Mouse (Mus musculus): ENCODE measurements around the gene Fam217b. TPM values are rescaled to one million over a fixed set of nuclear protein-coding genes. Genes with fewer than 3 reads are reported as not detected.

Fam217b gene
- polyA plus RNA-seq, 1 experiment from 2014 or later, result 3.5 TPM

DNA sequence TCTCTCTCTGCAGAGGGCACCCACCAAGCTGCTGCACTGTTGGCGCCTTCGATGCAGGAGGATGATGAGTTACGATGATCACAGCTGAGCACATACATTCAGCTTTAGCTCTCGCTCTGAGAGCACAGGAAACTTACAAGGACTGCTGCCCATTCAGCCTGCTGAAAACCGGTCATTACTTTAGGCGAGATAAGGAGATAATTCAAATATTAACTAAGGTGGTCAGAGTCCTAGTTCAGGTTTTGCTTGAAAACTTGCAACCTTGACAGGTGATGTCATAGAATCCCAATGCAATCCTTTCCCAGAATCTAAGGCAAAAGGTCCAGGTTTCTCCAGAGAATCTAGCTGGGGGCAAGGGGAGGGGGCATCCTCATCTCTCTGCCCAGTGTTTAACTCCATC, 15.1 kb downstream of the Fam217b start:
- 51% methylated on average over 6 of the region's 6 CpGs for WGBS
- H3K4me2 ChIP-seq (replicated peaks; ENCODE audit: low read depth, low read length), result no peak overlapping the region
- no peaks in the 10 kb centered on the region for H3K9me3 ChIP-seq (ENCODE audit: low read length)
- no peak overlapping the region for H3K9ac ChIP-seq (replicated peaks; ENCODE audit: low read depth)
- DNase-seq (ENCODE audit: low spot score) (no peak), ATAC-seq (no peak)
- H3K27ac ChIP-seq (ENCODE audit: low read length), result no peak overlapping the region
- H3K27me3 ChIP-seq (replicated peaks; ENCODE audit: insufficient read depth, low read length), result no peaks in the 10 kb centered on the region
- no peaks in the 10 kb centered on the region for H3K36me3 ChIP-seq (ENCODE audit: insufficient read depth, low read length)
- no peak overlapping the region for H3K4me3 ChIP-seq (ENCODE audit: low read depth, low read length)
- TF ChIP-seq CTCF (IDR thresholded peaks at IDR 0.05) (no peak), EP300 (IDR thresholded peaks at IDR 0.05) (no peak)
- no peaks in the 10 kb centered on the region for H3K4me1 ChIP-seq (ENCODE audit: insufficient read depth, low read depth, low read length)

DNA sequence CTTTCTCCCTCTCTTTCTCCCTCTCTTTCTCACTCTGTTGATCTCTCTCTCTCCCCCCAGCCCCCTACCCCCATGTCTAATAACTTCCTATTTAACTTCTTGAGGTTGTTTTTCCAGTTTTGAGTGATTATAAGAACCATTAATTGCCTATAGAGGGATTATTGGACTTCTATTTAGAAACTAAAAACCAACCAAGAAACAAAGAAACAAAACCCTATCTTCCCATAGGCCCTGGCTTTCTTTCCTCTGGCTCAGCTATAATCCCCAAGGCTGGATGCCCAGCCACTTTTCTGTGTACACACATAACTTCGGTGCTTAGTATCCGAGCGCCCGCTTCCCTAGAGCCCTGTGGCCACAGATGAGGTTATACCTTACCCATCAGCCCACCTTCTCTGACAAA, 15.9 kb downstream of the Fam217b start, which contains the start of gene Cdh26:
Cdh26 (plus strand) TSS at position 301 of the 400 bp plus-strand sequence.
- Histone ChIP-seq H3K4me1 (ENCODE audit: insufficient read depth, low read depth, low read length) (no peaks in the 10 kb centered on the region), H3K27me3 (replicated peaks; ENCODE audit: insufficient read depth, low read length) (no peaks in the 10 kb centered on the region), H3K9ac (replicated peaks; ENCODE audit: low read depth) (no peak within 1 kb of the TSS), H3K9me3 (ENCODE audit: low read length) (no peaks in the 10 kb centered on the region), H3K4me3 (ENCODE audit: low read depth, low read length) (no peak within 1 kb of the TSS), H3K27ac (ENCODE audit: low read length) (no peak within 1 kb of the TSS), H3K4me2 (replicated peaks; ENCODE audit: low read depth, low read length) (no peak within 1 kb of the TSS), H3K36me3 (ENCODE audit: insufficient read depth, low read length) (no peaks in the 10 kb centered on the region)
- TF ChIP-seq CTCF (IDR thresholded peaks at IDR 0.05) (no peak), EP300 (IDR thresholded peaks at IDR 0.05) (no peak)
- ATAC-seq (no peak), DNase-seq (ENCODE audit: low spot score) (no peak)
- WGBS, result 75% methylated on average over 4 of the region's 4 CpGs

DNA sequence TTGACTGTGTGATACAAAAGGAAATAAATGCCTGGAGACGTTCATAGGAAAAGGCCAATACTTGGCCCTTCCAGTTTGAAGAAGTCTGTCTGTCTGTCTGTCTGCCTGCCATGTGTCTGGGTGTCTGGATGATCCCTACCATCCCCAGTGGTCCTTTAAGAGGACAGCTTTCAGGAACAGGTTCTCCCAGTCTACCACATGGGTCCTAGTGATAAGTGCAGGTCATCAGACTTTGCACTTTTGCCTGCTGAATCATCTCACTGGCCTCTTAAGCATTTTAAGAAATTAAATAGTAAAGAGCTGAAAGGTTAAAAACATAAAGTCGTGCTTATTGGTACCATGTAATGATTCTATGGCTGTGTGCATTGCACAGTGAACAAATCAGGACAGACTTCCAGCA, 19.2 kb downstream of the Fam217b start:
- Histone ChIP-seq H3K36me3 (ENCODE audit: insufficient read depth, low read length) (no peaks in the 10 kb centered on the region), H3K4me2 (replicated peaks; ENCODE audit: low read depth, low read length) (no peak overlapping the region), H3K4me1 (ENCODE audit: insufficient read depth, low read depth, low read length) (no peaks in the 10 kb centered on the region), H3K9ac (replicated peaks; ENCODE audit: low read depth) (no peak overlapping the region), H3K9me3 (ENCODE audit: low read length) (no peaks in the 10 kb centered on the region), H3K4me3 (ENCODE audit: low read depth, low read length) (no peak overlapping the region), H3K27ac (ENCODE audit: low read length) (no peak overlapping the region), H3K27me3 (replicated peaks; ENCODE audit: insufficient read depth, low read length) (no peaks in the 10 kb centered on the region)
- no peak for TF ChIP-seq CTCF (IDR thresholded peaks at IDR 0.05)
- TF ChIP-seq EP300 (IDR thresholded peaks at IDR 0.05), result no peak
- ATAC-seq, result no peak
- 61% methylated on average over 2 of the region's 2 CpGs for WGBS
- DNase-seq (ENCODE audit: low spot score), result no peak

DNA sequence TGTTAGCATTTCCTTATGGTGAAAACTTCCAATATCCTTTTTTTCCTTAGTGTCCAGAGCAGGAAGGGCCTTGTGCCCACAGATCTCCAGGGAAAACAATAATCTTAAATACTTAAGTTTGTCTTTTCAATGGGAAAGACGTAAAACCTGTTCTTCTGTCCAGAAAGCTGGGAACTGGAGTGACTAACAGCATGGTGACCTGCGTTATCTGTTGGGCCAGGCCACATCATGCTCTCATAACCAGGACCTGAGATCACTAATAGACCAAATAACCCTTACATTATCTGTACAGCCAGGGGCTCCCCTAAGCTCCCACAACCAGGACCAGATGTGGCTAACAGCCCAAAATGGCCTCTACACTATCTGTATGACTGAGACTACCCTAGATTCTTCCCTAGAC, 19.6 kb downstream of the Fam217b start:
- Histone ChIP-seq H3K27ac (ENCODE audit: low read length) (no peak overlapping the region), H3K36me3 (ENCODE audit: insufficient read depth, low read length) (no peaks in the 10 kb centered on the region), H3K4me2 (replicated peaks; ENCODE audit: low read depth, low read length) (no peak overlapping the region), H3K4me3 (ENCODE audit: low read depth, low read length) (no peak overlapping the region), H3K9me3 (ENCODE audit: low read length) (no peaks in the 10 kb centered on the region), H3K4me1 (ENCODE audit: insufficient read depth, low read depth, low read length) (no peaks in the 10 kb centered on the region), H3K27me3 (replicated peaks; ENCODE audit: insufficient read depth, low read length) (no peaks in the 10 kb centered on the region), H3K9ac (replicated peaks; ENCODE audit: low read depth) (no peak overlapping the region)
- 76% methylated on average over 2 of the region's 2 CpGs for WGBS
- DNase-seq (ENCODE audit: low spot score), result no peak
- no peak for ATAC-seq
- TF ChIP-seq CTCF (IDR thresholded peaks at IDR 0.05), result no peak
- no peak for TF ChIP-seq EP300 (IDR thresholded peaks at IDR 0.05)

DNA sequence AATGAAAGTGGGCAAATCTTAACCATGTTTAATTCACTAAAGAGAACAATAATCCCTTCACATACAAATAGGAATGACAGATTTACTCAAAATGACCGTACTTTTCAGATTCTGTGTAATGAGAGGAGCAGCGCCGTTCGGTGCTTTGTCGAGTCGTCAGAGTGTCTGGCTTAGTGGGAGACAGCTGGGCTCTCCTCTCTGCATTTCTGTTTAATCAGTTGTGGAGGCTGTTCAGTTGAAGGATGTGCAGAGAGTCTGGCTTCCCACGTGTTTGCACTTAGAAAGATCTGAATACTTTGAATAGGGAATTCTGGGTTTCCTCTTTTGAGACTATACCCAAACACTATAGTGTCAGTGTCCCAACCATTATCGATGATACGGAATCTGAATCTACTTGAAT, 23.0 kb downstream of the Fam217b start:
- H3K27me3 ChIP-seq (replicated peaks; ENCODE audit: insufficient read depth, low read length), result no peaks in the 10 kb centered on the region
- no peaks in the 10 kb centered on the region for H3K9me3 ChIP-seq (ENCODE audit: low read length)
- 58% methylated on average over 9 of the region's 9 CpGs for WGBS
- TF ChIP-seq EP300 (IDR thresholded peaks at IDR 0.05) (no peak), CTCF (IDR thresholded peaks at IDR 0.05) (no peak)
- H3K27ac ChIP-seq (ENCODE audit: low read length), result no peak overlapping the region
- no peaks in the 10 kb centered on the region for H3K4me1 ChIP-seq (ENCODE audit: insufficient read depth, low read depth, low read length)
- H3K36me3 ChIP-seq (ENCODE audit: insufficient read depth, low read length), result no peaks in the 10 kb centered on the region
- DNase-seq (ENCODE audit: low spot score) (no peak), ATAC-seq (no peak)
- H3K4me3 ChIP-seq (ENCODE audit: low read depth, low read length), result no peak overlapping the region
- no peak overlapping the region for H3K9ac ChIP-seq (replicated peaks; ENCODE audit: low read depth)
- H3K4me2 ChIP-seq (replicated peaks; ENCODE audit: low read depth, low read length), result no peak overlapping the region

DNA sequence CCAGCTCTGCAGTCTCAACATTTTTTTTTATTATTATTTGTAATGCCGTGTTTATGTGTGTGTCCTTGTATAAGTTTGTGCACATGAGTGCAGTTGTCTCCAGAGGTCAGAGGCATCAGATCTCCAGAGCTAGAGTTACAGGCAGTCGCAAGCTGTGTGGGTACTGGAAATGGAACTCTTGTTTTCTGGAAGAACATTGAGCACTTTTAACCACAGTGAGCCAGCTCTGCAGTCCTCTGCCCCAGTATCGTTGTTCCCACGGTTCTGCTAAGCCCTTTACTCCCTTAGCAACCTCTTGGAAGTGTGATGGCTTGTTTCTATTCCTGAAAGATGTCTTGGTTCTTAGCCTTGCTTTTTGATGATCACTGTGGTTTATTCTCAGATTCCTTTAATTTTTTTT, 35.1 kb downstream of the Fam217b start:
- DNase-seq (ENCODE audit: low spot score), result no peak
- Histone ChIP-seq H3K36me3 (ENCODE audit: insufficient read depth, low read length) (no peaks in the 10 kb centered on the region), H3K4me3 (ENCODE audit: low read depth, low read length) (no peak overlapping the region), H3K27me3 (replicated peaks; ENCODE audit: insufficient read depth, low read length) (no peaks in the 10 kb centered on the region), H3K9ac (replicated peaks; ENCODE audit: low read depth) (no peak overlapping the region), H3K4me2 (replicated peaks; ENCODE audit: low read depth, low read length) (no peak overlapping the region), H3K27ac (ENCODE audit: low read length) (no peak overlapping the region), H3K9me3 (ENCODE audit: low read length) (no peaks in the 10 kb centered on the region), H3K4me1 (ENCODE audit: insufficient read depth, low read depth, low read length) (no peaks in the 10 kb centered on the region)
- TF ChIP-seq EP300 (IDR thresholded peaks at IDR 0.05) (no peak), CTCF (IDR thresholded peaks at IDR 0.05) (no peak)
- whole genome bisulfite sequencing, result 76% methylated on average over 4 of the region's 4 CpGs
- ATAC-seq, result no peak

DNA sequence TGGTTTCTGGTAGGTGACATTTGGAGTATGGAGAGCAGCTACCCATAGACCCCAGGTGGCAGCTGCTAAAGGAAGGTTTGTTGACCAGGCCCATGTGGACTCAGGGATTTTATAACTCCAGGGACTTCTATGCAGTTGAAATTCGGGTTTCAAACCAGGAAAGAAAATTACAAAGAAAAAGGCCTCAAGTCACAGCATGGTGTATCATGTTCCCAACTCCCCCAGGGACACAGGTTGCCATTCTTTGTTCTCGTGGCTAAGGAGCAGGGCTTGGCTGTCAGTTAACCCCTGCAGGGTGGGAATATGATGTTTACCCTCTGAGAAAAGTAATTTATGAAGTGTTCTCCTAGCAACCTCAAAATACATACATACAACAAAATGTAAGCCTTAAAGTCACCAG, 35.9 kb downstream of the Fam217b start:
- TF ChIP-seq EP300 (IDR thresholded peaks at IDR 0.05), result no peak
- TF ChIP-seq CTCF (IDR thresholded peaks at IDR 0.05), result no peak
- H3K27ac ChIP-seq (ENCODE audit: low read length), result no peak overlapping the region
- no peak for DNase-seq (ENCODE audit: low spot score)
- H3K4me1 ChIP-seq (ENCODE audit: insufficient read depth, low read depth, low read length), result peaks cover under 1% of the 10 kb centered on the region; the same call in 1 of the 2 replicates
- no peak overlapping the region for H3K4me3 ChIP-seq (ENCODE audit: low read depth, low read length)
- no peaks in the 10 kb centered on the region for H3K36me3 ChIP-seq (ENCODE audit: insufficient read depth, low read length)
- 31% methylated on average over 2 of the region's 2 CpGs for WGBS
- H3K27me3 ChIP-seq (replicated peaks; ENCODE audit: insufficient read depth, low read length), result no peaks in the 10 kb centered on the region
- no peaks in the 10 kb centered on the region for H3K9me3 ChIP-seq (ENCODE audit: low read length)
- ATAC-seq, result no peak
- no peak overlapping the region for H3K4me2 ChIP-seq (replicated peaks; ENCODE audit: low read depth, low read length)
- H3K9ac ChIP-seq (replicated peaks; ENCODE audit: low read depth), result no peak overlapping the region
